Mouse (Mus musculus) liver, postnatal 0 days (tissue): ENCODE results near the gene Ctsk.

Experiments
- CTCF ChIP-seq: sonication (generic); IDR thresholded peaks from 2 replicates; pipeline ENCODE4 v1.5.1; 2016; ENCODE audit warnings: antibody characterized with exemption, low read depth
- EP300 ChIP-seq: IDR thresholded peaks from 2 replicates; pipeline ENCODE4 v1.6.1; 2016; ENCODE audit warnings: antibody characterized with exemption, low read depth, mild to moderate bottlenecking

DNA sequence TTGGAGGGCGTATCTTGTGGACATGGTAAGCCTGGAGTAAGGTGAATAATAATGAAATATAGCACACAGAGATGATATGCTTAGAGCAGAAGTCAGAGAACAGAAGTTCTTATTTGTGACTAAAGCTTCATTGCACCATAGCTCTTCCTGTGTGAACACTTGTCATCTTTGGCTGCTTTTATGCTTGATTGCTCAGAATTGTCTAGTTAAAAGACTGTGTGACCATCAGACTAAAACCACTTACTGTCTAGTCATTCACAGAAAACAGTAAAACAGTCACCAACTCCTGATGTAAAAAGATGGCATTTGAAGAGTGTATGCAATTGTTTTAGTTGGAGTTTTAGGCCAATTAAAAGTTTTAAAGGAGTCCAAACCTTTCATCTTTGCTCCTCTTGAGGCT lies 20.1 kb upstream of the Ctsk start:
- TF ChIP-seq CTCF (no peak), EP300 (no peak)
